Mouse (Mus musculus): ENCODE measurements around the gene Olig3.

DNA sequence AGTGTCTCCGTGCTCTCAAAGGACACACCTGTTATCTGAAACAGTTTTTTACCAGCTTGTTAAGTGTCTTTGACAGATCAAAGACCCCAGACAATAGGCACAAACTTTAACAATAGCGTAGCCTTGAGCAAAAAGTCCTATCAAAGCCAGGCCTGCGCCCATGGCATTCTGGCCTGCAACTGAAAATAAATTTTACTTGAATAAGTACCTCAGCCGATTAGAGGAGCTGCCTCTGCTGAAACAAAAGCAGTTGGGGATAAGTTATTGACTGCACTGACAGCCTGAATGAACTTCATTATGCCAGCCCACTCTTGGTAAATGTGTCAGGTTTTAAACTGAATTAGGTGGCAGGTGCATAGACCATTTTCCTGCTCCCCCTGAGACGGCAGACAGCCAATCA is 15.9 kb downstream of the Olig3 start:
- TF ChIP-seq CTCF (IDR thresholded peaks at IDR 0.05; ENCODE audit: borderline replicate concordance, extremely low read depth, insufficient read depth, insufficient read length): no peak
- no peak for TF ChIP-seq POLR2A (IDR thresholded peaks at IDR 0.05; ENCODE audit: borderline replicate concordance, extremely low read depth, insufficient read depth, insufficient read length, poor library complexity, severe bottlenecking)
